8 mouse cellular contexts compared by ENCODE assay signal in genomic region chr12:8923125-8923410, GRCm38 (mm10). TPM values are rescaled to one million over a fixed set of nuclear protein-coding genes. Genes with fewer than 3 reads are reported as not detected.
DNase-seq lines count a peak whose midpoint lies in the region; ATAC-seq lines count a peak whose summit lies in the region.

No protein-coding gene starts in this region.

- no peaks in the 10 kb centered on the region for H3K9me3 ChIP-seq in heart, embryonic 10.5 days
- no peaks in the 10 kb centered on the region for H3K9me3 ChIP-seq in limb, embryonic 15.5 days
- no peaks in the 10 kb centered on the region for H3K9me3 ChIP-seq in neural tube, embryonic 12.5 days

- peak overlapping the region; percentile 97; the same call in 1 of the 2 replicates for H3K27ac ChIP-seq in heart, embryonic 10.5 days
- H3K27ac ChIP-seq in limb, embryonic 15.5 days = peak overlapping the region; percentile 100
- no peak overlapping the region for H3K27ac ChIP-seq in neural tube, embryonic 12.5 days

- peak; percentile 53 for DNase-seq in spleen, adult 12 weeks (ENCODE audit: low spot score)
- DNase-seq in spleen, adult 18-20 months = no peak
- DNase-seq in cerebellum, postnatal 10 days = peak; percentile 61 to 63
- DNase-seq in heart, embryonic 10.5 days (ENCODE audit: low spot score) = no peak
- no peak for DNase-seq in thymus, postnatal 14 days
- no peak for DNase-seq in right cerebral cortex, postnatal 25 days

- peaks cover 31% of the 10 kb centered on the region for H3K4me1 ChIP-seq in heart, embryonic 10.5 days
- peaks cover 24% of the 10 kb centered on the region for H3K4me1 ChIP-seq in limb, embryonic 15.5 days
- peaks cover 25% of the 10 kb centered on the region for H3K4me1 ChIP-seq in neural tube, embryonic 12.5 days

- H3K4me2 ChIP-seq in limb, embryonic 15.5 days = peak overlapping the region; percentile 52
- peak overlapping the region; percentile 70 for H3K4me2 ChIP-seq in neural tube, embryonic 12.5 days (replicated peaks)

- ATAC-seq in limb, embryonic 15.5 days (ENCODE audit: insufficient number of reproducible peaks, low FRiP score, low TSS enrichment, low read depth) = no peak
- ATAC-seq in neural tube, embryonic 12.5 days (ENCODE audit: low FRiP score, low read depth) = no peak

- H3K9ac ChIP-seq in limb, embryonic 15.5 days = peak overlapping the region; percentile 90
- peak overlapping the region; percentile 86 for H3K9ac ChIP-seq in neural tube, embryonic 12.5 days

- H3K4me3 ChIP-seq in heart, embryonic 10.5 days = peak overlapping the region; percentile 83
- peak overlapping the region; percentile 81 for H3K4me3 ChIP-seq in limb, embryonic 15.5 days
- H3K4me3 ChIP-seq in neural tube, embryonic 12.5 days = peak overlapping the region; percentile 71

- WGBS in heart, embryonic 10.5 days = 31% methylated on average over 5 of the region's 5 CpGs
- WGBS in limb, embryonic 15.5 days = 9% methylated on average over 5 of the region's 5 CpGs
- 32% methylated on average over 5 of the region's 5 CpGs for WGBS in neural tube, embryonic 12.5 days

- no peaks in the 10 kb centered on the region for H3K27me3 ChIP-seq in heart, embryonic 10.5 days (ENCODE audit: insufficient read depth, poor library complexity, severe bottlenecking)
- H3K27me3 ChIP-seq in limb, embryonic 15.5 days = no peaks in the 10 kb centered on the region
- no peaks in the 10 kb centered on the region for H3K27me3 ChIP-seq in neural tube, embryonic 12.5 days (replicated peaks)

- H3K36me3 ChIP-seq in heart, embryonic 10.5 days = peaks cover 14% of the 10 kb centered on the region
- peaks cover 7% of the 10 kb centered on the region for H3K36me3 ChIP-seq in limb, embryonic 15.5 days
- H3K36me3 ChIP-seq in neural tube, embryonic 12.5 days = peaks cover 4% of the 10 kb centered on the region; the same call in 1 of the 2 replicates

RNA-seq across cellular contexts. Expression of gene Laptm4a, which starts 1.6 kb away (rescaled TPM):
- polyA plus RNA-seq in heart, embryonic 10.5 days (2016; fragmentation: Nextera tagmentation; extraction: Ambion mirVana) = 199 and 219 TPM in 2 replicates
- 513 and 549 TPM in 2 replicates for polyA plus RNA-seq in limb, embryonic 15.5 days (2015; fragmentation: Nextera tagmentation; extraction: Ambion mirVana)
- polyA plus RNA-seq in neural tube, embryonic 12.5 days (2016; fragmentation: Nextera tagmentation; extraction: Ambion mirVana) = 197 and 207 TPM in 2 replicates

RNA-seq across cellular contexts. Expression of gene Matn3, which starts 24.7 kb away (rescaled TPM):
- 1.7 and 2.5 TPM in 2 replicates for polyA plus RNA-seq in heart, embryonic 10.5 days (2016; fragmentation: Nextera tagmentation; extraction: Ambion mirVana)
- polyA plus RNA-seq in limb, embryonic 15.5 days (2015; fragmentation: Nextera tagmentation; extraction: Ambion mirVana) = 62.4 and 62.7 TPM in 2 replicates
- 0.70 and 1.0 TPM in 2 replicates for polyA plus RNA-seq in neural tube, embryonic 12.5 days (2016; fragmentation: Nextera tagmentation; extraction: Ambion mirVana)

RNA-seq across cellular contexts. Expression of gene Wdr35, which starts 50.6 kb away (rescaled TPM):
- 14.6 and 15.1 TPM in 2 replicates for polyA plus RNA-seq in heart, embryonic 10.5 days (2016; fragmentation: Nextera tagmentation; extraction: Ambion mirVana)
- polyA plus RNA-seq in limb, embryonic 15.5 days (2015; fragmentation: Nextera tagmentation; extraction: Ambion mirVana) = 18.8 and 20.2 TPM in 2 replicates
- polyA plus RNA-seq in neural tube, embryonic 12.5 days (2016; fragmentation: Nextera tagmentation; extraction: Ambion mirVana) = 20.2 and 20.6 TPM in 2 replicates

Comparison
In these comparisons a context has a peak if more than half of its experiments do, and no peak if none do; other contexts are left out.
1. DNase-seq: peak in spleen, adult 12 weeks (single experiment) and cerebellum, postnatal 10 days (2 of 2); none in spleen, adult 18-20 months (0 of 2), heart, embryonic 10.5 days (single experiment), thymus, postnatal 14 days (single experiment) and right cerebral cortex, postnatal 25 days (single experiment).
2. RNA of gene Matn3, which starts 24.7 kb away (polyA plus RNA-seq): 62.4 to 62.7 TPM in limb, embryonic 15.5 days; 1.7 to 2.5 TPM in heart, embryonic 10.5 days and 0.70 to 1.0 TPM in neural tube, embryonic 12.5 days; every median in the first group is over 10 times any median in the second.
3. Peak in every context shown above with its lines, with median percentiles within 50 percentile points of each other: H3K4me3 ChIP-seq.